Mouse (Mus musculus) heart, embryonic 16.5 days (tissue): Measurements from ENCODE around the gene Tomm22. TPM values are rescaled to one million over a fixed set of nuclear protein-coding genes. Genes with fewer than 3 reads are reported as not detected.

Experiments
- ATAC-seq: fragments of 200-750 bp; cut with Nextera tagmentation; replicated peaks from 2 replicates; pipeline ENCODE4 v1.8.0; 2017; ENCODE audit warnings: moderate number of reproducible peaks; ENCODE audit not compliant: insufficient read depth, low FRiP score; ENCODE audit errors: extremely low read depth
- H3K27ac ChIP-seq: fragments of 300-500 bp; sonication (generic); 2 replicates; pipeline ENCODE4 v1.5.1; 2014; ENCODE audit warnings: mild to moderate bottlenecking, low read length, control low read depth, moderate library complexity
- H3K27me3 ChIP-seq: fragments of 300-500 bp; sonication (generic); 2 replicates; pipeline ENCODE4 v1.6.1; 2014; ENCODE audit warnings: low read length, mixed read lengths; ENCODE audit not compliant: control insufficient read depth, insufficient read depth
- H3K36me3 ChIP-seq: fragments of 300-500 bp; sonication (generic); 2 replicates; pipeline ENCODE4 v1.6.1; 2014; ENCODE audit not compliant: control insufficient read depth, insufficient read depth
- H3K4me1 ChIP-seq: fragments of 300-500 bp; sonication (generic); 2 replicates; pipeline ENCODE4 v1.6.1; 2014; ENCODE audit warnings: low read length, mixed read lengths; ENCODE audit not compliant: control insufficient read depth, insufficient read depth
- H3K4me2 ChIP-seq: fragments of 300-500 bp; sonication (generic); 2 replicates; pipeline ENCODE4 v1.6.1; 2014; ENCODE audit warnings: low read depth, mild to moderate bottlenecking, control low read depth, low read length
- H3K4me3 ChIP-seq: fragments of 300-500 bp; sonication (generic); 2 replicates; pipeline ENCODE4 v1.5.1; 2014; ENCODE audit warnings: mild to moderate bottlenecking, control low read depth, low read length
- H3K9ac ChIP-seq: fragments of 300-500 bp; sonication (generic); 2 replicates; pipeline ENCODE4 v1.6.1; 2014; ENCODE audit warnings: low read length, control low read depth
- H3K9me3 ChIP-seq: fragments of 300-500 bp; sonication (generic); replicated peaks from 2 replicates; pipeline ENCODE4 v1.6.1; 2016; ENCODE audit warnings: low read length; ENCODE audit not compliant: control insufficient read depth
- WGBS: fragments of 180-500 bp; shearing (Covaris S2); extraction: QIAGEN DNeasy Blood & Tissue Kit; methylation state at CpG from one replicate; pipeline ENCODE4 v1.1.7; 2014; 5-methylcytosine and 5-hydroxymethylcytosine counted together
- polyA plus RNA-seq: library from polyadenylated mRNA; unstranded; fragments of >200 nt; fragmentation: Nextera tagmentation; extraction: Ambion mirVana; gene quantifications from 2 replicates; pipeline ENCODE4 v1.2.1, GENCODE M21; 2015

Tomm22 gene
- polyA plus RNA-seq, 1 experiment from 2014 or later = 258 TPM

DNA sequence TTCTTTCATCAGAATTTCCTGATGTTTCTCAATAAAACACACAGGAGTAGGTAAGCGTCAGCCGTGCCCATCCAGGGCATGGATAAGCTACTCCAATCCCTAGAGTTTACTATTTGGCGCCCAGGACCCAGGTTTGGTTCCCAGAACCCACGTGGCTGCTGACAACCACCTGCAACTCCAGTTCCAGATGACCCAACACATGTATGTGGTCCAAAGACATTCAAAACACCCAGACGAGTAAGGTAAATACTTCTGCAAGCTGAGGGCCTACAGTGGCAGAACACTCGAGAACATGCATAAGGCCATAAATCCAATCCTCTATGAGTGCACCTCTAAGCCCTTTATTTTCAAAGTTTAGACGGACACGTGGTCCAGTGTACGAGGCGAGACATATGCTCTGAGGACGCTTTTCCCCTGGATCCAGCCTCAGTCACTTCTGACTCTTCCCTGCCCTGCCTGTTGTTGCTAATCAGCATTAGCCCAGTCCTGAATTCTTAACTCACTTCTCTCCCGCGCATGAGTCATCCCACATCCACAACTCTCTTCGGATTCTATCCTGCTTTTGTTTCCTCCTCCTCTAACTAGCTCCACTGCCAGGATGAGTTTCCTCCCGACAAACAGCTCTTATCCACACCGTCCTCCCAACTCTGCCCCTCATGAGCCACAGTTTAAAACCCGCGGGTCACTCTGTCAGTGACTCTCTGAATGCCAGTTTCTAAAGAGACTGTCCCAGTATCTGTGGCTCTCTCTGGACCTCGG is 13.2 kb downstream of the Tomm22 start:
- H3K4me1 ChIP-seq = peaks cover 62% of the 10 kb centered on the region
- 39% methylated on average over 19 of the region's 19 CpGs for WGBS
- H3K9me3 ChIP-seq = no peaks in the 10 kb centered on the region
- peak overlapping the region; percentile 95 for H3K4me2 ChIP-seq
- peak overlapping the region; percentile 73 for H3K4me3 ChIP-seq
- peak overlapping the region; percentile 96 for H3K27ac ChIP-seq
- no peaks in the 10 kb centered on the region for H3K36me3 ChIP-seq
- peak overlapping the region; percentile 94 for H3K9ac ChIP-seq
- no peaks in the 10 kb centered on the region for H3K27me3 ChIP-seq
- no peak for ATAC-seq

DNA sequence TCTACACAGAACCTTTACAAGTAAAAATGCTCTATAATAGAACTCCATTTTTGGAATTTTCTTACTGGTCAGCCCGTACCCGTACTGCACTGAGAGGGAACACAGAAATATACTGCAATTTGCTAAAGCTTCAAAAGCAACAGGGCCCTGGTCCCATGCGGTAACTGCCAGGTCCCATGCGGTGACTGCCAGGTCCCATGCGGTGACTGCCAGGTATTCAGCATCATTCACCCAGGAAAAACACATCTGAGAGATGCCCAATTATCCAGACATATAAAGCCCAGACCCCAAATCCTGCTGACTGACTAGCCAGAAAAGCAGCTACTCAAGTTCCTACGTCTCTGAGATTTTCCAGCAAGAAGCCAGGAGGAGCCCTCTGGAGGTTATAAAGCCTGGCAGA is 14.0 kb downstream of the Tomm22 start:
- Histone ChIP-seq H3K9me3 (no peaks in the 10 kb centered on the region), H3K4me3 (peak overlapping the region; percentile 73), H3K27ac (peak overlapping the region; percentile 96), H3K36me3 (no peaks in the 10 kb centered on the region), H3K9ac (peak overlapping the region; percentile 94), H3K4me2 (peak overlapping the region; percentile 95), H3K4me1 (peaks cover 64% of the 10 kb centered on the region), H3K27me3 (no peaks in the 10 kb centered on the region)
- 64% methylated on average over 6 of the region's 6 CpGs for WGBS
- ATAC-seq = no peak

DNA sequence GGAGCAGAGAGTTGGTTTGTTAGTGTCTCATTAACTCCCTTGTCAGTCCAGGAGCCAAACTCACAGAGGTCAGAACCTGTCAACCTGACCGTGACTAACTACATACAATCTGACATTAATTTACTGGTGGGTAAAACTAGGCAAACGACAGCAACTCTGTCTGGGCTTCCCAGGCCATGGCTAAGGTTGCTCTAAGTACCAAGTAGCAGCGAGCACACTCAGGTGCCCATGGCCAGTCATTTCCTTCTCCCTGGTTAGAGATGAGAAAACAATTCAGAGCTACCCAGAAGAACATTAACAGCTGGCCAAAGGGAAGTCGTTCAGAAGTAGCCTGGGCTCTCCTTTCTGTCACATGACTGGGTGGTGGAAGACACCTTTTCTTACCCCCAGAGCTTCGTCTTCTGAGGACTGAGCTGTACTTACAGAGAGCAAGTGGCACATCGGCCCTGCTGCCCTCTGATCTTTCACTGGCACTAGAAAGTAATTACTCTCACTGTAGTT is 14.5 kb downstream of the Tomm22 start:
- 21% methylated on average over 6 of the region's 6 CpGs for WGBS
- H3K9me3 ChIP-seq = no peaks in the 10 kb centered on the region
- H3K4me1 ChIP-seq = peaks cover 67% of the 10 kb centered on the region
- H3K36me3 ChIP-seq = no peaks in the 10 kb centered on the region
- H3K27ac ChIP-seq = peak overlapping the region; percentile 96
- H3K27me3 ChIP-seq = no peaks in the 10 kb centered on the region
- ATAC-seq = no peak
- peak overlapping the region; percentile 95 for H3K4me2 ChIP-seq
- H3K9ac ChIP-seq = peak overlapping the region; percentile 94
- H3K4me3 ChIP-seq = peak overlapping the region; percentile 73

DNA sequence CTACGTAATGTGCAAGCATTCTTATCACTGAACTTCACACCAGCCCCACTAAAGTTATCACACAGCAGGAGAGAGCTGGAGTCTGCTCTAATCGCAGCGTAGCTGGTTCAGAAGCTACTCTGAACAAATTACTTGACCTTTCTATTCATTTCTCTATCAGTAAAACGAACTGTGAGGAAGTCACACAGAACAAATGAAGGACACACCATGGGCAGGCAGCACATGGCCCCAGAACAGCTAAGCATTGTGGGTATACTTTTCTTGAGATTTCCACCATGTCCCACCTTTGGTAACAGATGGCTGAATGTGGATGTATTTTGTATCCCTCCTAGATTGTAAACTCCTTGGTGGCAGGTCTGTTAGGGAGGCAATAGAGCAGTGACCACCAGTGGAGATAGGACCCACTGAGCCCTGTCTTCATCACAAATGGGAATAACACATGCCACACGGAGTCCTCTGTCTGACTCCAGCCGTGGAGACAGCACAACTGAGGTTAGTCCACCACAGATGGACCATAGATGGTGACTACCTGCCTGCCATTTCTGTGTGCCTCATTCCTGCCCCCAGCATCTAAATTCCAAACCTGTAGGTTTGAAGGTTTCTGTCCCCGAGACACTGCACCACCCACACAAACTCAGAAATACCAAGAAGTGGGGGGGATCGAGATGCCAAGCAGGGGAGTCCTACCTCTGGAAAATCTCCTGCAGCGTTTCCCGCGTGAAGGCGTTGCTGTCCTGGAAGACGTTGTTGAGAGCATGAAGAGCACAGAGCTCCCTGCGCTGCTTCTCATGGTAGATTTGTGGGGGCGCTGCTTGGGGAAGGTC is 15.6 kb downstream of the Tomm22 start:
- Histone ChIP-seq H3K27me3 (no peaks in the 10 kb centered on the region), H3K9me3 (no peaks in the 10 kb centered on the region), H3K27ac (peak overlapping the region; percentile 96), H3K36me3 (no peaks in the 10 kb centered on the region), H3K4me2 (peak overlapping the region; percentile 95), H3K4me3 (peak overlapping the region; percentile 73), H3K9ac (peak overlapping the region; percentile 94), H3K4me1 (peaks cover 61% of the 10 kb centered on the region)
- WGBS = 5% methylated on average over 15 of the region's 15 CpGs
- no peak for ATAC-seq

GRCm38 (mm10) chr15:79687175-79687574 is 16.5 kb downstream of the Tomm22 start:
- Histone ChIP-seq H3K4me1 (peaks cover 61% of the 10 kb centered on the region), H3K9ac (peak overlapping the region; percentile 94), H3K36me3 (no peaks in the 10 kb centered on the region), H3K27me3 (no peaks in the 10 kb centered on the region), H3K4me3 (peak overlapping the region; percentile 73), H3K9me3 (no peaks in the 10 kb centered on the region), H3K4me2 (peak overlapping the region; percentile 95), H3K27ac (peak overlapping the region; percentile 96)
- ATAC-seq = no peak
- WGBS = under 1% methylated on average over 33 of the region's 33 CpGs

GRCm38 (mm10) chr15:79687646-79688267 is 17.1 kb downstream of the Tomm22 start, which contains the start of gene Josd1:
Gene Josd1 (minus strand): TSS chr15:79687919.
- Histone ChIP-seq H3K36me3 (no peaks in the 10 kb centered on the region), H3K4me1 (peaks cover 61% of the 10 kb centered on the region), H3K4me2 (peak within 1 kb of the TSS; percentile 95), H3K9me3 (no peaks in the 10 kb centered on the region), H3K4me3 (peak within 1 kb of the TSS; percentile 73), H3K9ac (peak within 1 kb of the TSS; percentile 94), H3K27me3 (no peaks in the 10 kb centered on the region), H3K27ac (peak within 1 kb of the TSS; percentile 96)
- peak; percentile 71 for ATAC-seq
- under 1% methylated on average over 70 of the region's 72 CpGs for WGBS

DNA sequence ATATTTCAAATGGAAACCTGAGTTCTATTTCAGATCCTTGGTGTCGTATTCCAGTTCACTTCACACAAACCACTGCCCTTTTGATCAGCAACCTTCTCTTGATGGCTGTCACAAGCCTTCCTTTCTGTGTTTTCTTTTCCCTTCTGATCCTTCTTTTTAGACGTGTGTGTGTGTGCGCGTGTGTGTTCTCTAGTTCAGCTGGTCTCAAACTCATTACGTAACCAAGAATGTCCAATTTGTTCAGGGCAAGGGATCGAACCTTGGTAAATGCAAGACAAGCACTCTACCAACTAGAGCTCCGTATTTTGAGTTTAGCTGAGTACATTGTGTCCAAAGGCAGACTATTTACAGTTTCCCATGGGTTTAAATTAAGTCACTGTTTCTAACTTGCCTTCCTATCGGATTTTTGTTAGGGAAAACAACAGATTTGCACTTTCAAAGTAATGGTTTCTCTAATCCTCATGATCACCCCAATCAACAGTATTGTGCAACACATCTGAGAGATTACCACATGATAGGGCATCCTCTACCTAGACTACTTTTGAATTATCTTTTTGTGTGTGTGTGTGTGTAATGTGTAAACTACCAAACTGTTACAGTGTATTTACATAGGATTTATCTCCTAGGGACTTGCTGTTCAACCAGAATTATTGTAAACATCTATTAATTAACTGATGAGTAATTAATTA is 17.8 kb downstream of the Tomm22 start:
- peaks cover 59% of the 10 kb centered on the region for H3K4me1 ChIP-seq
- H3K9ac ChIP-seq = peak overlapping the region; percentile 94
- 3% methylated on average over 8 of the region's 8 CpGs for WGBS
- peak overlapping the region; percentile 73 for H3K4me3 ChIP-seq
- no peaks in the 10 kb centered on the region for H3K9me3 ChIP-seq
- ATAC-seq = no peak
- peak overlapping the region; percentile 95 for H3K4me2 ChIP-seq
- H3K36me3 ChIP-seq = no peaks in the 10 kb centered on the region
- no peaks in the 10 kb centered on the region for H3K27me3 ChIP-seq
- H3K27ac ChIP-seq = peak overlapping the region; percentile 96

DNA sequence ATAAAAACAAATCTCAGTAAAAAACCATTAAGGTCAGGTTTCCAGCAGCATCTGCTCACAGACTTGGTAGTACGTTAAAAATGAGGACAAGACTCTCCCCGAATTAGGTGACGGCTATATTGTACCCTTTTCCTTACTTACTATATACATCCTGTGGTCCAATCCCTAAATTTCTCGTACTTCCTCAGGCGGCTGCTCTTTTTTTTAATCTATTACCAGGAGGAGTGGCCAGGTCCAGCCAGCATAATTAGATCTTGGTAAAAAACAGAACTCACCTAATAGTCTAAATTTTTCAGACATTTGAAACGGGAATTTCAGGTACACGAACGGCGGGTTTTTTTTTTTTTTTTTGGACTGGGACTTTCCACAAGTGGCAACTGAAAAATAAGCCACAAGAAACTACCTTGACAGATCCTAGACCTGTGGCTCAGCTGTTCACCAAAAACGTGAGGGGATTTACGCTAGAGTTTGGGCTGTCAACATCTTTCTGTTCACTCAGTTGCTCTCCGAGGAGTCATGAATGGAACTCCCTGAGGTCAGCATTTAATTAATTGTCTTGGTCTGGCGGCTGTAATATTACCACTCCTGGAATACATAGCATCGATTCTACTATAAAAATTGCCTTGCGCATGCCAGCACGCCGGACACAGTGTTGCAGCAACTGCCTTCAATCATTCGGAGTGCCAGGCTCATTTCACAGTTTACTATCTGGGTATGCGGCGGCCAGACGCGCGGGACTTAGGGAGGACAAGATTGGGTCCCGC is 19.2 kb downstream of the Tomm22 start:
- Histone ChIP-seq H3K4me1 (peaks cover 50% of the 10 kb centered on the region), H3K27ac (peak overlapping the region; percentile 83)

More for the DNA sequence above, 19.2 kb downstream of the Tomm22 start:
- ATAC-seq = no peak
- 13% methylated on average over 24 of the region's 24 CpGs for WGBS
- Histone ChIP-seq H3K36me3 (no peaks in the 10 kb centered on the region), H3K27me3 (no peaks in the 10 kb centered on the region), H3K4me3 (peak overlapping the region; percentile 74), H3K4me2 (peak overlapping the region; percentile 84), H3K9ac (peak overlapping the region; percentile 58), H3K9me3 (no peaks in the 10 kb centered on the region)
